Mouse (Mus musculus) cortical plate, adult 2 months (tissue): ENCODE data around the gene Drd3.

Source experiments
- CTCF ChIP-seq: fragments of 200-500 bp; IDR thresholded peaks from 2 replicates; pipeline ENCODE4 v1.5.1; 2011; ENCODE audit warnings: mild to moderate bottlenecking, control low read depth, low read length; ENCODE audit not compliant: insufficient read depth; ENCODE audit errors: extremely low read depth
- POLR2A ChIP-seq: fragments of 200-500 bp; IDR thresholded peaks from 2 replicates; pipeline ENCODE4 v1.6.1; 2011; ENCODE audit warnings: mild to moderate bottlenecking, low read length, control low read depth; ENCODE audit not compliant: insufficient read depth; ENCODE audit errors: extremely low read depth

DNA sequence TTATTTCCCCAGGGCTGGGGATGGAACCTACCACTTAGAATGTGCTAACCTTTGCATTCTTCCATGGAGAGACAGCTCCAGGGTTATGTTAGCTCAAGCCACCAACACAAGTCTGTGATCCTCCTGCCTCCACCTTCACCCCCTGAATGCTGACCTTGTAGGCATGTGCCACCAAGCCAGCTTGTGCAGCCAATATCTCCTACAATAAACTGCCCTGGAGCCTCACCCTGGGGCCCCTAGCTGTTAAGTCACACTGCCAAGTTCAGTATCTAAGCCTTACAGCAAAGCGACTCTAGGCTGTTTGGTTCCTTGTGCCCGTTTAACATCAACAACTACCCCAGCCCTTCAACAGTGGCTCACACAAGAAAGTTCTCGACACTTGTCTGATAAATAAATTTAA is 47.3 kb downstream of the Drd3 start:
- TF ChIP-seq POLR2A = no peak
- TF ChIP-seq CTCF = no peak
